Mouse (Mus musculus) E14TG2a.4 (cell line): ENCODE measurements around the gene Ptgir.

Source experiments
- CTCF ChIP-seq: conservative IDR thresholded peaks from 2 replicates; pipeline ENCODE4 v1.5.1; 2014; ENCODE audit warnings: low read length
- NANOG ChIP-seq: IDR thresholded peaks from 2 replicates; pipeline ENCODE4 v1.6.1; 2014; ENCODE audit warnings: borderline replicate concordance, low read length, mixed read lengths

GRCm38 (mm10) chr7:16955712-16956111, 49.4 kb downstream of the Ptgir start:
- no peak for TF ChIP-seq CTCF
- TF ChIP-seq NANOG = no peak
